Mouse (Mus musculus) small intestine, adult 2 months (tissue): ENCODE data around the gene Oser1.

Experiments
- CTCF ChIP-seq: fragments of 200-500 bp; IDR thresholded peaks from 2 replicates; pipeline ENCODE4 v1.5.1; 2012; ENCODE audit warnings: low read depth, mild to moderate bottlenecking, control low read depth, inconsistent platforms, low read length, moderate library complexity, mixed read lengths; ENCODE audit not compliant: insufficient replicate concordance, insufficient read length; ENCODE audit errors: extremely low read depth
- POLR2A ChIP-seq: fragments of 200-500 bp; IDR thresholded peaks from 2 replicates; pipeline ENCODE4 v1.6.1; 2012; ENCODE audit warnings: low read depth, mild to moderate bottlenecking, control low read depth, inconsistent platforms, low read length, moderate library complexity

GRCm38 (mm10) chr2:163437800-163438199, 13.3 kb upstream of the Oser1 start:
- no peak for TF ChIP-seq CTCF
- TF ChIP-seq POLR2A, result no peak
